Comparison of ENCODE assay signal across 27 mouse cellular contexts in the genomic region with DNA sequence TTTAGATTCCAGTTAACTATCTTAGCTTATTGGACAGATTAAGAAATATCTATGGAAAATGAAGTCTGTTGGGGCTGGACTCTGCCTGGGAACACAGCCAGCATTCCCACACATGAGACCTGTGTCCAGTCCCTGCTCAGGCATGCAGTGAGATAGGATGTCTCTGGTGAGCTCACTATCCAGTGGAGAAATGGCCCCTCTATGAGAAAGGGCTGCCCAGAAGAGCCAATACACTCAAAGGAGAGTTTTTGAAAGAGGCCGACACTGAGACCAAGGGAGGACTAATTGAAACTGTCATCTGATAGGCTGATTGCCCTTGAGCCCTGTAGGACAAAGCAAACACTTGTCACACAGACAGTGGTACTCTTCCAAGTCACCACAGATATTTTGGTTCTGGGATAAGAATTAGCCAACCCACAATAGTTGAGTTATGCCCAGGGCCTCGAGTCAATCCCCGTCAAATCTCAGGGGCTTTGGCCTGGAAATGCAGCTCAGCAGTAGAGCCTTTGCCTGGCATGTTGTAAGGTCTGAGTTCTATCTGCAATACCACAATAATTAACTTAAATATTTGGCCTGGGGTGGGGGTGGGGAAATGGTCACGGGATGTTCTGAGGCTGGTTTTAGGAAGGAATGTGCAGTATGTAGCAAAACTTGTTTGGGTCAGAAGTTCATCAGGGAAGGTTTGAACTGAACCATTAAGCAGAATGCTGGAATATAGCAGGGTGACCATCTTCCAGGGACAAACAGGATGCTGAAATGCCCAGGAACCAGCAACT. TPM values are rescaled to one million over a fixed set of nuclear protein-coding genes. Genes with fewer than 3 reads are reported as not detected.
DNase-seq lines count a peak whose midpoint lies in the region; ATAC-seq lines count a peak whose summit lies in the region.
"Had no signal": no experiment of that assay in that cellular context is flagged by ENCODE, and none has a peak within 500 bp of the region (broad histone marks: within the 10 kb centered on the region; RNA-seq: fewer than 3 reads in every experiment).

No protein-coding gene starts in this region.

- H3K27ac ChIP-seq in heart, embryonic 10.5 days = peak overlapping the region; percentile 31; the same call in 1 of the 2 replicates
- peak overlapping the region; percentile 6 for H3K27ac ChIP-seq in heart, embryonic 16.5 days (ENCODE audit: low read length)
- H3K27ac ChIP-seq: forebrain, embryonic 13.5 days; layer of hippocampus, adult 2 months; midbrain, embryonic 13.5 days had no signal

- no peak; the same call in 1 of the 2 replicates for ATAC-seq in heart, embryonic 16.5 days (replicated peaks; ENCODE audit: extremely low read depth, insufficient read depth, low FRiP score)
- ATAC-seq: CD4-positive, CD25-positive, alpha-beta regulatory T cell, adult 4 months; intestine, postnatal 0 days; midbrain, embryonic 13.5 days had no signal

- no peaks in the 10 kb centered on the region for H3K36me3 ChIP-seq in heart, embryonic 10.5 days
- no peaks in the 10 kb centered on the region for H3K36me3 ChIP-seq in heart, embryonic 16.5 days (ENCODE audit: control insufficient read depth, insufficient read depth)
- H3K36me3 ChIP-seq: midbrain, embryonic 13.5 days had no signal

- no peak overlapping the region for H3K9ac ChIP-seq in heart, embryonic 16.5 days (ENCODE audit: low read length)
- H3K9ac ChIP-seq: forebrain, embryonic 13.5 days; midbrain, embryonic 13.5 days had no signal

- 46% methylated on average over 4 of the region's 4 CpGs for WGBS in heart, embryonic 10.5 days
- WGBS in heart, embryonic 16.5 days = 43% methylated on average over 4 of the region's 4 CpGs

- no peaks in the 10 kb centered on the region for H3K9me3 ChIP-seq in heart, embryonic 10.5 days
- H3K9me3 ChIP-seq in heart, embryonic 16.5 days (replicated peaks; ENCODE audit: control insufficient read depth, low read length) = no peaks in the 10 kb centered on the region; the same call in 1 of the 2 replicates
- H3K9me3 ChIP-seq: forebrain, embryonic 13.5 days had no signal

- no peak for DNase-seq in heart, embryonic 10.5 days (ENCODE audit: low spot score)
- no peak for DNase-seq in heart, adult 11 months
- no peak for DNase-seq in heart, postnatal 4 days
- DNase-seq in MN1 (ENCODE audit: low spot score) = peak; percentile 8
- DNase-seq in retina, postnatal 1 day = peak; percentile 51
- no peak for DNase-seq in adrenal gland, adult 2 months
- DNase-seq: adrenal gland, postnatal 14 days; cerebellum, adult 2 months; cerebellum, postnatal 36 days; layer of hippocampus, postnatal 36 days; lung, adult 18-20 months; lung, postnatal 14 days; right cerebral cortex, postnatal 25 days; thymus, postnatal 25 days had no signal

- no peak overlapping the region for H3K4me2 ChIP-seq in heart, embryonic 16.5 days (ENCODE audit: low read depth, low read length)
- H3K4me2 ChIP-seq: forebrain, embryonic 13.5 days; midbrain, embryonic 13.5 days had no signal

- H3K27me3 ChIP-seq in heart, embryonic 10.5 days (ENCODE audit: insufficient read depth, poor library complexity, severe bottlenecking) = no peaks in the 10 kb centered on the region; the same call in 1 of the 2 replicates
- H3K27me3 ChIP-seq in heart, embryonic 16.5 days (ENCODE audit: control insufficient read depth, insufficient read depth, low read length) = no peaks in the 10 kb centered on the region
- H3K27me3 ChIP-seq: forebrain, embryonic 13.5 days had no signal

- H3K4me1 ChIP-seq in heart, embryonic 10.5 days = peaks cover 30% of the 10 kb centered on the region
- peaks cover 16% of the 10 kb centered on the region for H3K4me1 ChIP-seq in heart, embryonic 16.5 days (ENCODE audit: control insufficient read depth, insufficient read depth, low read length)

- no peak overlapping the region for H3K4me3 ChIP-seq in heart, embryonic 10.5 days
- no peak overlapping the region for H3K4me3 ChIP-seq in heart, embryonic 16.5 days (ENCODE audit: low read length)
- H3K4me3 ChIP-seq: forebrain, embryonic 13.5 days; layer of hippocampus, adult 2 months; midbrain, embryonic 13.5 days had no signal

RNA-seq across cellular contexts. Expression of a gene that starts 6.2 kb away (rescaled TPM):
- polyA plus RNA-seq in heart, embryonic 10.5 days (2016; fragmentation: Nextera tagmentation; extraction: Ambion mirVana) = 0.12 and 0.15 TPM in 2 replicates
- polyA plus RNA-seq in heart, embryonic 16.5 days (2015; fragmentation: Nextera tagmentation; extraction: Ambion mirVana) = 0.54 TPM in 1 of 2 replicates, not detected in the other
- under 1 TPM in 1 of 2 experiments, not detected in 1; 0.68 TPM for total RNA-seq in heart, postnatal 4 days (2021)
- under 1 TPM; 0.58 to 0.62 TPM for total RNA-seq in adrenal gland, adult 2 months (2021)
- polyA plus RNA-seq in adrenal gland, adult 2 months (2012; rRNA removed) = 0.40 and 0.49 TPM in 2 replicates
- total RNA-seq: left cerebral cortex, postnatal 10 days; liver, adult 2 months; megakaryocyte, adult 5-6 weeks had no signal
- polyA plus RNA-seq: CD4-positive, CD25-positive, alpha-beta regulatory T cell, adult 4 months; cerebellum, adult 2 months; forebrain, embryonic 13.5 days; hindbrain, embryonic 11.5 days; intestine, postnatal 0 days; kidney, embryonic 14.5 days; liver, adult 2 months; stomach, embryonic 14.5 days had no signal

RNA-seq across cellular contexts. Expression of a gene that starts 29.7 kb away (rescaled TPM):
- polyA plus RNA-seq in heart, embryonic 10.5 days (2016; fragmentation: Nextera tagmentation; extraction: Ambion mirVana) = 9.9 and 11.6 TPM in 2 replicates
- polyA plus RNA-seq in heart, embryonic 16.5 days (2015; fragmentation: Nextera tagmentation; extraction: Ambion mirVana) = 8.0 and 9.1 TPM in 2 replicates
- 10 to 100 TPM; 26.1 to 27.4 TPM for total RNA-seq in heart, postnatal 4 days (2021)
- total RNA-seq in adrenal gland, adult 2 months (2021) = 10 to 100 TPM; 46.5 to 47.5 TPM
- 18.8 and 22.2 TPM in 2 replicates for polyA plus RNA-seq in adrenal gland, adult 2 months (2012; rRNA removed)

RNA-seq across cellular contexts. Expression of a gene that starts 30.4 kb away (rescaled TPM):
- polyA plus RNA-seq in heart, embryonic 10.5 days (2016; fragmentation: Nextera tagmentation; extraction: Ambion mirVana) = 0.10 TPM in 1 of 2 replicates, not detected in the other
- polyA plus RNA-seq in heart, embryonic 16.5 days (2015; fragmentation: Nextera tagmentation; extraction: Ambion mirVana) = not detected in 2 replicates
- total RNA-seq in heart, postnatal 4 days (2021) = not detected
- total RNA-seq in adrenal gland, adult 2 months (2021) = not detected
- polyA plus RNA-seq in adrenal gland, adult 2 months (2012; rRNA removed) = 0.77 and 1.1 TPM in 2 replicates
- total RNA-seq: adrenal gland, postnatal 14 days; liver, adult 2 months; megakaryocyte, adult 5-6 weeks had no signal
- polyA plus RNA-seq: CD4-positive, CD25-positive, alpha-beta regulatory T cell, adult 4 months; forebrain, embryonic 13.5 days; hindbrain, embryonic 11.5 days; kidney, embryonic 14.5 days; midbrain, embryonic 13.5 days; neural tube, embryonic 11.5 days; stomach, embryonic 14.5 days had no signal

Comparison
In these comparisons a context has a peak if more than half of its experiments do, and no peak if none do; other contexts are left out.
1. DNase-seq: peak in MN1 (single experiment) and retina, postnatal 1 day (single experiment); none in heart, embryonic 10.5 days (single experiment), heart, adult 11 months (single experiment), heart, postnatal 4 days (single experiment) and adrenal gland, adult 2 months (single experiment).